Mouse (Mus musculus) activated CD4-positive, CD25-positive, alpha-beta regulatory T cell, adult 4 months (primary cell): Measurements from ENCODE around the gene Eipr1. TPM values are rescaled to one million over a fixed set of nuclear protein-coding genes. Genes with fewer than 3 reads are reported as not detected.
"Not testable (repeated sequence)": the region's sequence is repeated elsewhere in the genome, so short reads cannot be mapped to it uniquely, and the experiment has no call there.

Experiments
- ATAC-seq: one replicate; pipeline ENCODE4 v1.8.0; 2017
- polyA plus RNA-seq, 2 experiments: library from polyadenylated mRNA; unstranded; fragments of 100-300 nt; shearing (Covaris generic); gene quantifications; one replicate each; pipeline ENCODE4 v1.2.1; 2017

Gene Eipr1
- polyA plus RNA-seq, 2 experiments from 2014 or later: 30.1 to 43.8 TPM

DNA sequence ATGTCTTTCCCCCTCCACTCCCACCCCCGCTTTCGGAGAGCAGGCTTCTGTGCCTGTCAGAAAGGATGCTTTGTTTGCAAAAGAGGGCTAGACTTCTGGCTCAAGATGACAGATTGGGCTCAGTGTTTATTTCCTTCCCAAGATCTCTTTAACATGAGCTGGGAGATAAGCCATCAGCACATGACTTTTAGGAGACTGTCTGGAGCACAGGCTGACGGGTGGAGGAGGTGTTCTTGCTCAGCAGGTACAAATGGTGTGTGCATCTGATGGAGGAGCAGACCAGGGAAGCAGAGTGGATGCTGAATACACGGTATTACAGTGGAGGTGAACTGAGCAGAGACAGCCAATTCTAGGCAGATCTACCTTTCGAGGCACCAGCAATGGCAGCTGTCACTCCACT is 139.9 kb downstream of the Eipr1 start:
- ATAC-seq: no peak

DNA sequence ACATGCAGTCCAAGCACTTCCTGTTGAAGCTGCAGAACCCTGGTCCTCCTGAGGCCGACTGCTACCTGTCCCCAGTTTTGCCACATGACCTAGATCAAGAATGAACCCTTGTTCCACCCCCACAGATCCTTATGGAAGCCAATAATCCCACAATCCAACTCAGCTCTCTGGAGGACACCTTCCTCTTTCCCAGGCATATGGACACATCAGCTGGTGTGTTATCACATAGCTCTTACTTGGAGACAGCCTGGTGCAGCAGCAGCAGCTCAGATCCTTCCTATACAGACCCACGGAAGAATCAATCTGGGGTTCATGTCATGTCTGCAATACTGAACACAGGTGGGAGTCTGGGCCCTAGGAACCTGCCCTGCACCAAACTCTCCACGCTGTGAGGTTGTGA is 145.0 kb downstream of the Eipr1 start:
- ATAC-seq: no peak

DNA sequence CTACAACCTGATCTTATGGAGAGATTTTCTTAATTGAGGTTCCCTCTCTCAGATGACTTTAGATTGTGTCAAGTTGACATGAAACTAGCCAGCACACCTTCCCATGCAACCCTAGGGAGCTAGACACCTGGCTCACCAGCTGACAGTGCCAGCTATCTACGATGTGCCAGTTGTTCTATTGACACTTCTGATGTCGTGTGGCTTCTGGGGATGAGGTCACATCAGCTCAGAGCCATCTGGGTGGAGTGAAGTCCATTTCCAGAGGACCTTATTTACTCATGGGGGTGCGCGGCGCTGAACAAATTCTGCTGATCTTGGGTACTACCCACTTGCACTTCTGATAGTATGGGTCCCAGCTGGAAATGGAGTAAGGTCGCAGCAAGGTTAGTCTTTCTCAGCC is 146.7 kb downstream of the Eipr1 start:
- no peak for ATAC-seq

DNA sequence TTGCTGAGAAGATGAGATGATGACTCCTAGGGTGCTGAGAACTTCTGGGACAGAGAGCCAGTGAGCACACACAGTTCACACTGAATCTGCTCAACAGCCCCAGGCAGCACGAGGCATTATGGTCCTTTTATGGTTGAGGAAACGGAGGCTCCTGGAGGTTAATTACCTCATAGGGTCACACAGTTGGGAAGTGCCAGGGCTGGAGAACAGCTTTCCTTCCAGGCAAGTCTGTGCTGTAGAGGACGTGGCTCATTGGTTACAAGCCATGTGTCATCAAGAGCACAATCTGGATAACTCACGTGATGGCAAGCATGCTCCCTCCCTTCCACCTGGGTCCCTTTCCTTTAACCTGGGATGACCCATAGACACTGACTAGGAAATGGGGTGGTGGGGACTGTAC is 148.1 kb downstream of the Eipr1 start:
- ATAC-seq: no peak

DNA sequence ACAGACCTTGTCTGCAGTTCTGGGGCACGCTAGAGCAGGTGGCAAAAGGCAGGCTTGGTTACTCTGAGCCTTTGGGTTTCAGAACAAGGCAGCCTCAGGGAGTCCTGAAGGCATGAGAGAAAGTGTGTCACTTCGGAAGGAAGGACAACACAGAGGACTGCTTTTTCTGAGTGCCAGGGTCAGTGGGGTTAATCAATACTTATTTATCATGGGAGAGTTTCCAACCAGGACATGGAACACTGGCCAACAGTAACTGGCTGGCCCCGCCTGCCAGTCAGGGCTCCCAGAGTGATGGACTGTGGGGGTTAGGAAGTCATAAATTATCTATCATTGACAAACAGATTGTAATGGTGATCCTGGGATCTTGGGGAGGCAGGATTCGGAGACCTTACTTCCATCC is 148.7 kb downstream of the Eipr1 start:
- ATAC-seq: no peak

DNA sequence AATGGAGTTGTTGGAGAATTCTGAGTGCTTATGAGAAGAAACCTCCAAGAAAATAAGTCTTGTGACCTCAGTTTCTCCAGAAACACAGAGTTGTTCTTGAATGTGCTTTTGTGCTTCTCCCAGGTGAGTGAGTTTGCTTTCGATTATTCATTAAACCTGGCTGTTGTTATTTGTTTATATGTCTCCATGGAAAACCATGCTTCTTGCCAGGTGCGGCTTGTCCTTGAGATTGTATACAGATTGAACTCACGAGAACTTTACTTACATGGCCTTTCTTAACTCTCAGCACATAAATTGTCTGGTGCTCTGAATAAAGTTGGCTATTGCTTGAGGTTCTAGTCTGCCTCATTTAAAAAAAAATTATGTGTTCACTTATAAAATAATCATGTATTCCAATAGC is 150.5 kb downstream of the Eipr1 start:
- ATAC-seq: no peak

DNA sequence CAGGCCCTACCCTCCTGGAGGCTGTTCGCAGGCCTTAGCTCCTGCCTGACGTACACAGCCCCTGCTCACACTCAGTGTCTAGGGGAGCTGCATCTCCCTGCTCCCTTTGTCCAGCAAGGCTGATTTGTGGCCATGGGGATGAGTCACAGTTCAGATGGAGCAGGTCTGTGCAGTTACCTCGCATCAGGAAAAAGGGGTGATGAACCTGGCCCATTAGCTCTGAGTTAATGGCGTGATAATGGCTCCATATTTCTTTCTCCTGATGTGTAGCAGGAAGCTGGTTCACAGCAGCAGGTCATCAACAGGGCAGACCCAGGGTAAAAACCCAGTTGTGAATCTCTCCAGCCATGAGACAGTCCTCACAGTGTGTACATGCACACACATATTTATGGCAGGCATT is 151.5 kb downstream of the Eipr1 start:
- no peak for ATAC-seq

DNA sequence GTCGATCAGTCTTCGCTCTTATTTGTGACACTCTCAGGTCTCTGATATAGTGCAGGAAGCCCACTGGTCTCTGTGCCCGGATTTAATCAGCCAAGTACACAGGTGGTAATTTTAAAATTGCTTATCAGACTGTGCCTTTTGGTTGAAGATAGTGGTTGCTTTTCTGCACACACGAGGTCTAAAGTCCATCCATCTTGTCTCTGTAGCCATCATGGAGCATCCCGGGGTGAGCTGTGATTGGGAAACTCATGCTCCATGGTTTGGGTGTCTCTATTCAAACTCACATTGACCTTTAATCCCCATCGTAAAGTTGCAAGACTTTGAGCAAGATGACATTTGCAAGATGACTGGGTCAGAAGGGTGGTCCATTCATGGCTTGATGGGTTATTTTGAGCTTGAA is 153.9 kb downstream of the Eipr1 start:
- no peak for ATAC-seq

DNA sequence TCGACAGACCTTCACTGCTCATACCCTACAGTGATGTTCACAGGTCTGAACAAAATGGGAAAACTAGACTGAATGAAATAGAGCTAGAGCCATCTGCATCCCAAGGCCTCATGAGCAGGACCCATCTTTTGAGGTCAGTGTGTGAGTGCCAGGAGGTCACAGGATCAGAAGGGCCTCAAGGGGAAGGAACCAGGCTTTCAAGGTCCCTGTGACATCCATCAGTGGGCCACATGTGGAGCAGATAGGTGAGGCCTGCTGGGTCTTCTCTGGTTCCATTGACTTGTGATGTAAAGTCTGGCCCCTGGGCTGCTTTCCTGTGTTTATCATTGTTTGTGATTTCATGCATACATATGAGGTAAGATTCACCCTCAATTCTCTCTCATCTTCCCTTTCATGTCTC is 154.4 kb downstream of the Eipr1 start:
- ATAC-seq: no peak

DNA sequence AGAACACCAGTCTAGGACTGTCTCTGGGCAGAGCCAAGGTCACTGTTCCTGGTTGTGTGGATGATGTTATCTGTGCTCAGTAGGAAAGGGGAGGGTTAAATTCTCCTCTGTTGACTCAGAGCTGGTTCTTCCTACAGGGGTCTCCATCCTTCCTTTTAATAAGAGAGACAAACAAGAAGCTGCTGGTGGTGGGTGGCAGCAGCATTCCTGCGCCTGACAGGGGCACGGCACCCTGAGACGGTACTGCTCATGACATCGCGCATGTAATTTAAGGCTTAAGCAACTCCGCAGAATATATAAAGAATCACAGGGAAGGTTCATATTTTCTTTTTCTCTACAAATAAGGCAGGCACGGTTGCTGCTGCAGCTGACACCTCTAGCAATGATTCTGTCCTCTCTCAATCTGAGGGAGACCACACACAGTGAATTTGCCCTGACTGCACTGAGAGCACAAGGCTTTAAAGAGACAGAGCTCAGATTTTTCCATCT is 155.2 kb downstream of the Eipr1 start:
- ATAC-seq: no peak

DNA sequence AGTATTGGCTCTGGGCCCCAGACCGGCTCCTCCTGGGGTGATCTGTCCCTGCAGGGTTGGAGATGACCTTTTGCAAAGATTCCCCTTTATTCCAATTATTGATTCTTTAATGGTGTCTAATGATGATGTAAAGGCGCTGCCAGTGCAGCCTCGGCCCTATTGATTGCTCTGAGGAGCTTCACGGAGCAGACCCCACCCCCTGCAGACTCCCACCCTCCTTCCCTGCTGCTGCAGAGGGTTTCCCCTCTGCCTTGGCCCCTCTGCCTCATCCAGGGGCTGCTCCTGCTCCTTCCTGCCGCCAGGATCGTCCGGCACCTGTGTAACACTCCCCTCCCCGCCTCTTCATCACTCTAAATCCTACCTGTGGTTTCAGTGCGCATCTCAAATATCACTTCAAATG is 156.2 kb downstream of the Eipr1 start:
- no peak for ATAC-seq

DNA sequence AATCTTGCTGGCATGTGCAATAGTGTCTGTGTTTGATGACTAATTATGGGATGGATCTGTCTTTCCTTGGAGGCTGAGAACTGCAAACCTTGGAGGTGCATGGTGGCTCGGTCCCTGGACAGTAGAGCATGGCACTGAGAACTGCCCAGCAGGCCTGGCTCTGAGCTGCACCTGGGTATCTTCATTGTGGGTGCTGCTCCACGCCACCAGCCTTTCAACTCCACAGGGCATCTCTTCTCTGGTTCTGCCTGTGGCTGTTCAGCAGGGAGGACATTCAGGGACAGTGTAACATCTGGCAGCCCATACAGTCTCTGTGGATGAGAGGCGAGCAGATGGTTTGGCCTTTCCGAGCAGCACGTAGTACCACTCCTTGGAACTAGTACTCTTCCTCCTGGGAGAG is 158.2 kb downstream of the Eipr1 start:
- ATAC-seq: no peak

DNA sequence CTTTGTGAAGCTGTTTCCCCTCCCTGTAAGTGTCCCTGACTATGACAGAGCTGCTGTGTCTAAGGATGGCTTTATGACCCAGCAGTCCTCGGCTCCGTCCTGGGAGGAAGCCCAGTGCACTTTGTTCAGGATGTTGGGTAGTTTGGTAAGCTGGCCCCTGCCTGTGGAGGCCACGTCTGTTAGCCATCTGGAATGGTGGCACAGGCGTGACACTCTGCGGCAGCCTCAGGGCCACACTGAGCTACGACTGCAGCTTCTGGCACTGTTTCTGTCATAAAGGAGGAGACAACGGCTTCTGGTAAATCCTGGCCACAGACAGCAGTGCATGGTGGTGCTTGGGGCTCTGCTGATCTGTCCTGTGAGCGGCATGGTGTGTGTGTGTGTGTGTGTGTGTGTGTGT is 159.0 kb downstream of the Eipr1 start:
- no peak for ATAC-seq

DNA sequence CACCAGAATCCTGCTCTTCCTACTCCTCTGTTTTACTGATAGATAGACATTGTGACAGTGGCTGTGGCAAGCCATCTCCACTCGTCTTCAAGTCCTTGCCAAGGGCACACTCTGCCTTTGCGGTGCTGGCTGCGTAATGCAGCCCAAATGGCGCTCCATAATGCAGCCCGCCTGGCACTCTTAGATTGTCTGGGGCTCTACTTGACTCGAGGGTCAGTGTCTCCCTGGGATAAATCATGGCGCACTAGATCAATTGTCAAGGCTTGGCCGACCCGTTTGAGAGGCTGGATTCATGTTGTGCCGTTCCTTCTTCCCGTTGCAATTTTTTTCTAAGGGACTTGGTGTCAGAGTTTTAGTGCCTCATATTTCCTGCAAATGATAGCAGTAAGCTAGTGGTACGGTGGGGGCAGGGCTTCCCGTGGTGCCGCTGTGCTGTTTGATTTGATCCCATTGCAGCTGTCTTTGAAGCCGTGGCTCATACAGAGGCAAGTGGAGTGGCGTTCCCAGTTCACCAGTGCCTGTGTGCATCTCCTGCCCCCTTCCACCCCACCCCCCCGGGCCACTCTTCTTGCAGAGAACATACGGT is 160.8 kb downstream of the Eipr1 start:
- no peak for ATAC-seq

DNA sequence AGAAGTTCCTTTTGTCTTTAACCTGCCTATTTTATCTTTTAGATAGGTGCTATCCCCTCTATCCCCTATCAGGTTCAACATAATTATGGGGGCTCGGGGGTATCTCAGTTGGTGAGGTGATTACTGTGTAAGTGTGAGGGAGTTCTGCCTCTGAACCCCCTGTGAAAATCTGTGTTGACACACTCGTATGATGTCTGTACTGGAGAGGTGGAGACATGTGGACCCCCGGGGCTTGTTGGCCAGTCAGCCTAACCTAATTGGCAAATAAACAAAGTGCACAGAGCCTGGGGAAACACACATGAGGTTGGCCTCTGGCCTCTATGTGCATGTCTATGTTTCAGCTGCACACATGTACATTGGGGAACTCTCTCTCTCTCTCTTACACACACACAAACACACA is 161.5 kb downstream of the Eipr1 start:
- ATAC-seq: no peak

DNA sequence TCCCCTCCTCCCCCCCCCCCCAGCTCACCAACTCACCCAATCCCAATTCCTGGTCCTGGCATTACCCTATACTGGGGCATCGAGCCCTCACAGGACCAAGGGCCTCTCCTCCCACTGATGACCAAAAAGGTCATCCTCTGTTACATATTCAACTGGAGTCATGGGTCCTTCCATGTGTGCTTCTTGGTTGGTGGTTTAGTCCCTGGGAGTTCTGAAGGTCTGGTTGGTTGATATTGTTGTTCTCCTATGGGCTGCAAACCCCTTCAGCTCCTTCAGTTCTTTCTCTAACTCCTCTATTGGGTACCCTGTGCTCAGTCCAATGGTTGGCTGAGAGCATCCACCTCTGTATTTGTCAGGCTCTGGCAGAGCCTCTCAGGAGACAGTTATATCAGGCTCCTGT is 162.5 kb downstream of the Eipr1 start:
- not testable (repeated sequence) for ATAC-seq

Other genes starting within 250 kb of the Eipr1 start
- not detected for gene Dcdc2c, start 199.4 kb upstream of the Eipr1 start, polyA plus RNA-seq
- gene Allc, start 169.3 kb upstream of the Eipr1 start, polyA plus RNA-seq: not detected
- under 1 TPM in 1 of 2 experiments, not detected in 1; 0.34 TPM for gene Colec11, start 128.4 kb upstream of the Eipr1 start, polyA plus RNA-seq
- gene Rps7, start 115.8 kb upstream of the Eipr1 start, polyA plus RNA-seq: 1,000 to 10,000 TPM; 1,659 to 2,490 TPM
- gene Rnaseh1, start 102.2 kb upstream of the Eipr1 start, polyA plus RNA-seq: 10 to 100 TPM; 28.9 to 29.2 TPM
- gene Adi1, start 76.6 kb upstream of the Eipr1 start, polyA plus RNA-seq: 10 to 100 TPM; 34.9 to 47.6 TPM
- gene Trappc12, start 1.3 kb upstream of the Eipr1 start, polyA plus RNA-seq: 10 to 100 TPM; 31.6 to 46.1 TPM